12 mouse cellular contexts compared by ENCODE assay signal in genomic region chr1:60485649-60486048, GRCm38 (mm10).
"Had no signal": no experiment of that assay in that cellular context is flagged by ENCODE, and none has a peak within 500 bp of the region (broad histone marks: within the 10 kb centered on the region; RNA-seq: fewer than 3 reads in every experiment).

No protein-coding gene starts in this region.

- ATAC-seq: liver, postnatal 0 days; midbrain, embryonic 13.5 days had no signal

- H3K9me3 ChIP-seq: kidney, embryonic 15.5 days; limb, embryonic 15.5 days; liver, embryonic 13.5 days; lung, embryonic 15.5 days; midbrain, embryonic 13.5 days; stomach, embryonic 15.5 days had no signal

- H3K4me1 ChIP-seq: kidney, embryonic 15.5 days; limb, embryonic 15.5 days; liver, embryonic 13.5 days; lung, embryonic 15.5 days; midbrain, embryonic 13.5 days; stomach, embryonic 15.5 days had no signal

- H3K9ac ChIP-seq: kidney, embryonic 15.5 days; limb, embryonic 15.5 days; liver, embryonic 13.5 days; liver, postnatal 0 days; lung, embryonic 15.5 days; midbrain, embryonic 13.5 days; stomach, embryonic 15.5 days had no signal

- H3K4me2 ChIP-seq: kidney, embryonic 15.5 days; limb, embryonic 15.5 days; liver, embryonic 13.5 days; lung, embryonic 15.5 days; midbrain, embryonic 13.5 days; stomach, embryonic 15.5 days had no signal

- H3K27me3 ChIP-seq: kidney, embryonic 15.5 days; limb, embryonic 15.5 days; liver, embryonic 13.5 days; lung, embryonic 15.5 days; midbrain, embryonic 13.5 days; stomach, embryonic 15.5 days had no signal

- H3K4me3 ChIP-seq: kidney, embryonic 15.5 days; limb, embryonic 15.5 days; liver, embryonic 13.5 days; lung, embryonic 15.5 days; midbrain, embryonic 13.5 days; stomach, embryonic 15.5 days had no signal

- DNase-seq: layer of hippocampus, adult 9-11 months; layer of hippocampus, postnatal 36 days; liver, embryonic 13.5 days; liver, postnatal 0 days; right cerebral cortex, postnatal 14 days; thymus, adult 2 months; thymus, postnatal 36 days had no signal

- H3K27ac ChIP-seq: kidney, embryonic 15.5 days; limb, embryonic 15.5 days; liver, embryonic 13.5 days; lung, embryonic 15.5 days; midbrain, embryonic 13.5 days; stomach, embryonic 15.5 days had no signal
